Mouse (Mus musculus): ENCODE measurements around the gene Anapc16. TPM values are rescaled to one million over a fixed set of nuclear protein-coding genes. Genes with fewer than 3 reads are reported as not detected.

Gene Anapc16
- polyA plus RNA-seq, 1 experiment from 2014 or later, result 92.2 TPM

DNA sequence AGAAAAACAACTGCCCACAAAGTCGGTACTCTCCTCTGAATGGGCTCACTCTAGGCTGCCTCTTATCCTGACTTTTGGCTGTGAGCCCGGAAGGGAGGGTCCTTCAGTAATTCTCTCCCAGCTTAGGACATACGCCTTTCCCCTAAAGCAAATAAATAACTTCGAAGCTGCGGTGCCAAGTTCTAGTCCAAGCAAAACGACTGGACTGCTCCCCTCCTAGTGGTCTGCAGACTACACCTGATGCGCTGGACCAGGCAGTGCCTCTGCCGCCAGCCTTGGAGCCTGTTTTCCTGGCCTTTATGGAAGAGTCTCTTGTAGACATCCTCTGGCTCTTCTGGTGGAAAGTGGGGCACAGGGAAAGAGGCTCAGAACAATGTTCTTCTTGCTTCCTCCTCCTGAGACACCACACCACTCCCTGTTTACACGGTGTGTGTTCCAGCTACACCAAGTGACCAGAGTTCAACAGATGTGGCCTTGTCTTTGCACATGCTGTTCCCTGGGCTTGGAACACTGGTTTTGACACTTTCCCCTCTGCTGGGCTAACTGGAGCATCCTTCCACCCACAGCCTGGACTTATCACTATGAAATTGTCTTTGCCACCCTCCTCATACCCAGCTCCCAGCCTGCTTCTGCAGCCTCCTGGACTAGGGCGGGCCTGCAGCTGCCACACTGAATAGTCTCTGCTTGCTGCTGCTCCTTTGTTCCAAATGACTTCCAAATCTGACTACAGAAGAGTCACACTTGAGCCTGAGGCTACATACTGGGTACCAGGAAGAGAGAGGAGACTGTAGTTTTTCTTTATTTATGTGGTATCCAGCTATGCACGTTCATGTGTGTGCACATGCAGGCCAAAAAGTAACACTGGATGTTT lies 23.8 kb downstream of the Anapc16 start:
- Histone ChIP-seq H3K9me3 (replicated peaks) (no peaks in the 10 kb centered on the region), H3K4me3 (no peak overlapping the region), H3K36me3 (no peaks in the 10 kb centered on the region), H3K4me1 (replicated peaks) (peaks cover 74% of the 10 kb centered on the region), H3K27ac (peak overlapping the region; percentile 81), H3K27me3 (no peaks in the 10 kb centered on the region), H3K9ac (no peak overlapping the region), H3K4me2 (peak overlapping the region; percentile 29; the same call in 1 of the 2 replicates)
- peak; percentile 56; the same call in 1 of the 2 replicates for ATAC-seq (replicated peaks; ENCODE audit: insufficient number of reproducible peaks, insufficient read depth, low FRiP score, low read depth)
- 34% methylated on average over 11 of the region's 11 CpGs for WGBS

DNA sequence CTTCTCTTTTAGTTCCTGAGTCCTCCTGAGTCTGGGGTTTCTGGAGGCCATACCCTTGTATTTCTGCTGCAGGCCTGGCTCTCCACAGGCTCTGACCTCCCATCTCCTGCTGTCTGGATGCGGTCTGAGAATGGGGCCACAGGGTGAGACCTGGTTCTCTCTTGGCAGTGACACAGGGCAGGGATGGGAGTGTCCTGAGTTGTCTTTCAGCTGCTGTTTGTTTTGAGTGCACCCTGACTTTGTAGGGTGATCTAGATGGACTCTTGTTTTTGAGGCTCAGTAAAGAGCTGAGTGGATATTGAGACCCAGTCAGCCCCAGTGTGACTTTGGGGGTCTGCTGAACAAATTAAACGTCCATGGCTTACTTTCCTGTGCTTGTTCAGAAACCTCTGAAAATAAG lies 24.5 kb downstream of the Anapc16 start:
- H3K27me3 ChIP-seq, result no peaks in the 10 kb centered on the region
- ATAC-seq (replicated peaks; ENCODE audit: insufficient number of reproducible peaks, insufficient read depth, low FRiP score, low read depth), result no peak
- no peaks in the 10 kb centered on the region for H3K9me3 ChIP-seq (replicated peaks)
- H3K27ac ChIP-seq, result peak overlapping the region; percentile 81
- 0 out of 2 replicates have a peak overlapping the region, but pooled peaks have one; percentile 29 for H3K4me2 ChIP-seq
- H3K4me1 ChIP-seq (replicated peaks), result peaks cover 81% of the 10 kb centered on the region
- 34% methylated on average over 2 of the region's 2 CpGs for WGBS
- no peak overlapping the region for H3K4me3 ChIP-seq
- H3K36me3 ChIP-seq, result no peaks in the 10 kb centered on the region
- H3K9ac ChIP-seq, result 0 out of 2 replicates have a peak overlapping the region, but pooled peaks have one; percentile 5

DNA sequence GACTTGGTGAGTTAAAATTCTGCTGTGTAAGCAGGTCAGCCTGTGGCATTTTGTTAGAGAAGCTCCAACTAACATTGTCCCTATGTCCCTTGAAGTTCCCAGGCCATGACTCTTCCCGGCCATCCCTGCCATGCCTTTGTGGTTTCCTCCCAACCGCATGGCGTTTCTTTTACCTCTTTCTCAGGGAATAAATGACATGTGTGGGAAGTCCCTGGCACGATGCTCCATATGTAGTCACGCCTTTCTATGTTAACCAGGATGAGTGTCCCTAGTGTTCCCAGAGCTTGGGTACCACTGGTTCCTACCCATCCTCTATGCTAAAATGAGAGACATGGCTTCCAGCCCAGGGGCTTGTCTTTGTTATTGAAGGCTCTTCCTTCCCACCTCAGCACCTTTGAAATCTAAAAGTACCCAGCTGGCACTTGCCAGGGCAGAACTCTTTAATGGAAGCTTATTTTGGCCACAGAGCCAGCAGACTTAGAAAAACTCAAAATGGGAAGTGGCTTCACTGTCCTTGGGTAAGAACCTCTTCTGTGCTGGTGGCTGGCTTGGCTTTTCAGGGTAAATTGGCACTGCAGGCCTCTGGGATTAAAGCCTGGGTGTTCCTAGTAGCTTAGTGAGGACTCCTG lies 25.1 kb downstream of the Anapc16 start:
- H3K4me1 ChIP-seq (replicated peaks), result peaks cover 85% of the 10 kb centered on the region
- H3K4me3 ChIP-seq, result no peak overlapping the region
- peak overlapping the region; percentile 5; the same call in 1 of the 2 replicates for H3K9ac ChIP-seq
- H3K9me3 ChIP-seq (replicated peaks), result no peaks in the 10 kb centered on the region
- H3K27ac ChIP-seq, result peak overlapping the region; percentile 81
- WGBS, result 89% methylated on average over 5 of the region's 5 CpGs
- no peak overlapping the region for H3K4me2 ChIP-seq
- H3K27me3 ChIP-seq, result no peaks in the 10 kb centered on the region
- no peak for ATAC-seq (replicated peaks; ENCODE audit: insufficient number of reproducible peaks, insufficient read depth, low FRiP score, low read depth)
- H3K36me3 ChIP-seq, result no peaks in the 10 kb centered on the region

DNA sequence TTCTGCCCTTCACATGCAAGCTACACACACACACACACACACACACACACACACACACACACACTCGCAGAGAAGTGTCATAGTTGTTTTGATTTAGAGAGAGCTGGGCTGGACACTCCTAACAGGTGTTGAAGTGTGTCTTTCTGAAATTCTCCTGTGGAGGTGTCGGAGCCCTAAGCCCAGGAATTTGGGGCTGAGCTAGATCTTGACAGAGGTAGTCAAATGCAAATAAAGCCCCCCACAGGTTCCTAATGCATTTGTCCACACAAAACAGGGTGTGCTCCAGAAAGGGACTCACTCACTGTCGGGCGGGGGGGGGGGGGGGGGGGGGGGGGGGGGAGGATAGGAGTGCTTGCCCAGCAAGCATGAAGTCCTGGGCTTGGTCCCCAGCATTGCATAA lies 25.8 kb downstream of the Anapc16 start:
- Histone ChIP-seq H3K36me3 (no peaks in the 10 kb centered on the region), H3K4me2 (no peak overlapping the region), H3K4me3 (no peak overlapping the region), H3K9ac (no peak overlapping the region), H3K27ac (no peak overlapping the region), H3K9me3 (replicated peaks) (no peaks in the 10 kb centered on the region), H3K27me3 (no peaks in the 10 kb centered on the region), H3K4me1 (replicated peaks) (peaks cover 84% of the 10 kb centered on the region)
- ATAC-seq (replicated peaks; ENCODE audit: insufficient number of reproducible peaks, insufficient read depth, low FRiP score, low read depth), result no peak
- 64% methylated on average over 2 of the region's 4 CpGs for WGBS

DNA sequence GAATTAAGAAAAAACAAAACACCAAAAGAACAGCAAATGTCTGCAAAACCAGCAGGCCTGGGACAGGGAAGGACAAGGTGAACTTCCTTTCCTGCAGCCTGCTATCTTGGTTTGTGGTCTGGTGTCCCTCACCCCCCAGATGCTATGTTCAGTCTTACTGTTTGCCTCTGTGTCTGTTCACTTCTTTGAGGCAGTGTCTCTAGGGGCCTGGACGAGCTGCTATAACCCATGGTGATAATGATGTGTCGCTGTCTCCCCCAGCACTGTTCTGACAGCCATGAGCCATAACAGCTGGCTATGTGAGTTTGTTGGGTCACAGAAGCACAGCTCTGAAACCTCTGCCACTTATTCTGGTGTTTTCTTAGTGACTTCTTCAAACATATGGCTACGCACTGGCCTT lies 28.1 kb downstream of the Anapc16 start:
- WGBS, result 40% methylated on average over 3 of the region's 3 CpGs
- H3K4me2 ChIP-seq, result peak overlapping the region; percentile 2; the same call in 1 of the 2 replicates
- peaks cover 87% of the 10 kb centered on the region for H3K4me1 ChIP-seq (replicated peaks)
- 0 out of 2 replicates have a peak, but pooled peaks have one; percentile 7 for ATAC-seq (replicated peaks; ENCODE audit: insufficient number of reproducible peaks, insufficient read depth, low FRiP score, low read depth)
- 0 out of 2 replicates have a peak overlapping the region, but pooled peaks have one; percentile 18 for H3K9ac ChIP-seq
- H3K36me3 ChIP-seq, result no peaks in the 10 kb centered on the region
- H3K4me3 ChIP-seq, result no peak overlapping the region
- peak overlapping the region; percentile 84 for H3K27ac ChIP-seq
- no peaks in the 10 kb centered on the region for H3K9me3 ChIP-seq (replicated peaks)
- H3K27me3 ChIP-seq, result no peaks in the 10 kb centered on the region

DNA sequence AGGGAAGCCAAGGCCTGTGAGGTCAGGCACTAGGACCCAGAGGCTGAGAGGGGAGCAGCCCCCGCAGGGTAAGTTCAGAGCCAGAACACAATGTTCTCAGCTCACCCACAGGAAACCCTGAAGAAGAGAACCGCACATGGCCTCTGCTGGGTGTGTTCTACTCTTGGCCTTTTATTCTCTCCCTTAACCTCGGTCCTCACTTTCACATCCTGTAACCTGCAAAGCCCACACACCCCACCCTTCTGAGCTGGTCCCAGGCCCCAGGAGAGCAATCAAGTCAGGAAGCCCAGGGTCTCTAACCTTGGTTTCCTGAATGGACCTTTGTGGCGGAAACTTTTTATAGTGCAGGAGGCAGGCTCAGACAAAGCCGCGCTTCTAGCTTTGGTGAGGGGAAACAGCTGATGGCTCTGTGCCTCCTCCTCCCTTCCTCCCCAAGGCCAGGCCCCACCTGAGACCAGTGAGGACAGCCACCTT lies 28.7 kb downstream of the Anapc16 start:
- Histone ChIP-seq H3K4me2 (peak overlapping the region; percentile 14), H3K27ac (peak overlapping the region; percentile 84), H3K9me3 (replicated peaks) (no peaks in the 10 kb centered on the region), H3K27me3 (no peaks in the 10 kb centered on the region), H3K4me1 (replicated peaks) (peaks cover 86% of the 10 kb centered on the region), H3K4me3 (no peak overlapping the region), H3K9ac (0 out of 2 replicates have a peak overlapping the region, but pooled peaks have one; percentile 18), H3K36me3 (no peaks in the 10 kb centered on the region)
- peak; percentile 52 for ATAC-seq (replicated peaks; ENCODE audit: insufficient number of reproducible peaks, insufficient read depth, low FRiP score, low read depth)
- 18% methylated on average over 6 of the region's 6 CpGs for WGBS

DNA sequence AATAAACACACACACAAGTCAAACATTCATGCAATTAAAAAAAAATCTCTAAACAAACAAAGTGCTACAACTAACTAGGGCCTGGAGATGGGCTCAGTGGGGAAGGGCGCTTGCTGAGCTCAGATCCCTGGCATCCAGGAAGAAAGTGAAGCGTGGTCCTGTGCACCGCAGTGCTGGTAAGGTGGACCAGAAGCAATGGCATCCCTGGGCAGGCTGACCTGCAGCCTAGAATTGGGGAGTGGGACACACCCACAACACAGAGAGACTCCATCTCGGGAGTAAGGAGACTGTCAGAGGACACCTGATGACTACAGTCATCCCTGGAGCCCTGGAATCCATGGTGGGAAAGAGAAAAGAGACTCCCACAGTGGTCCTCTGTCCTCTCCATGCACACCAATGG lies 29.5 kb downstream of the Anapc16 start:
- H3K27me3 ChIP-seq, result no peaks in the 10 kb centered on the region
- no peak overlapping the region for H3K4me3 ChIP-seq
- H3K4me2 ChIP-seq, result no peak overlapping the region
- H3K36me3 ChIP-seq, result no peaks in the 10 kb centered on the region
- WGBS, result 86% methylated on average over 4 of the region's 4 CpGs
- ATAC-seq (replicated peaks; ENCODE audit: insufficient number of reproducible peaks, insufficient read depth, low FRiP score, low read depth), result no peak
- H3K4me1 ChIP-seq (replicated peaks), result peaks cover 77% of the 10 kb centered on the region
- no peak overlapping the region for H3K9ac ChIP-seq
- H3K9me3 ChIP-seq (replicated peaks), result no peaks in the 10 kb centered on the region
- H3K27ac ChIP-seq, result peak overlapping the region; percentile 84

DNA sequence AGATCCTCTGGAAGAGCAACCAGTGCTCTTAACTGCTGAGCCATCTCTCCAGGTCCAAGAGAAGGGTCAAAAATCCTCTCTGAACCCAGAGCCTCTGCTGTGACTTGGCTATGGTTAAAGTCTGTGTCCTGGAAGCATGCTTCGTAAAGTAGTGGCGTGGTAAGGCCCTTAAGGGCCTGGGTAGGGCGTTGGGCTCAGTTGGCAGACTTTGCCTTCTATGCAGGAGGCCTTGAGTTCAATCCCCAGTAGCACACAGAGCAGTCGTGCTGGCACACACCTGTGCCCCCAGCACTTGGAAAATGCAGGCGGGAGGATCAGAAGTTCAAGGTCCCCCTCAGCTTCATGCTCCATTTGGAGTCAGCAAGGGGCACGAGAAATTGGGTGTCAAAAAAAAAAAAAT lies 29.9 kb downstream of the Anapc16 start:
- H3K4me1 ChIP-seq (replicated peaks), result peaks cover 73% of the 10 kb centered on the region
- H3K36me3 ChIP-seq, result no peaks in the 10 kb centered on the region
- WGBS, result 85% methylated on average over 6 of the region's 6 CpGs
- peak overlapping the region; percentile 84 for H3K27ac ChIP-seq
- no peak for ATAC-seq (replicated peaks; ENCODE audit: insufficient number of reproducible peaks, insufficient read depth, low FRiP score, low read depth)
- H3K9ac ChIP-seq, result no peak overlapping the region; the same call in 1 of the 2 replicates
- no peaks in the 10 kb centered on the region for H3K9me3 ChIP-seq (replicated peaks)
- no peak overlapping the region for H3K4me3 ChIP-seq
- no peaks in the 10 kb centered on the region for H3K27me3 ChIP-seq
- no peak overlapping the region for H3K4me2 ChIP-seq

DNA sequence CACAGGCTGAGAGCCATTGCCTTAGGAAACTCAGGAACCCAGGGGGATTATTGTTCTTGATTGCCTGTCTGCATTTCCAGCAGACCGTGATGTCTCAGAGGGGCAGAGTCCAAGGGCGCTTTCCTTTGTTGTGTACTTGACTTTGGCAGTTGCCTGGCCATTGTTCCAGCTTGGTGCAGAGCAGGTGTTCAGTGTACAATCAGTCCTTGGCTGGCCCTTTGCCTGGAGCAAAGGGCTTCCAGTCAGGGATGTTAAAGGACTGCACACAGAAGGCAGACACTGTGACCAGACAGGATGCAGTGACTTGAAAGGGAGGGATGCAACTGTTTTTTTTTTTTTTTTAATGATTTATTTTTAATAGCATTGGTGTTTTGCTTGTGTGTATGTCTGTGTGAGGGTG lies 30.4 kb downstream of the Anapc16 start:
- no peak for ATAC-seq (replicated peaks; ENCODE audit: insufficient number of reproducible peaks, insufficient read depth, low FRiP score, low read depth)
- no peaks in the 10 kb centered on the region for H3K27me3 ChIP-seq
- H3K9ac ChIP-seq, result no peak overlapping the region
- H3K27ac ChIP-seq, result peak overlapping the region; percentile 84; the same call in 1 of the 2 replicates
- H3K36me3 ChIP-seq, result no peaks in the 10 kb centered on the region
- peaks cover 73% of the 10 kb centered on the region for H3K4me1 ChIP-seq (replicated peaks)
- H3K4me3 ChIP-seq, result no peak overlapping the region
- no peaks in the 10 kb centered on the region for H3K9me3 ChIP-seq (replicated peaks)
- 48% methylated on average over 2 of the region's 2 CpGs for WGBS
- H3K4me2 ChIP-seq, result no peak overlapping the region

DNA sequence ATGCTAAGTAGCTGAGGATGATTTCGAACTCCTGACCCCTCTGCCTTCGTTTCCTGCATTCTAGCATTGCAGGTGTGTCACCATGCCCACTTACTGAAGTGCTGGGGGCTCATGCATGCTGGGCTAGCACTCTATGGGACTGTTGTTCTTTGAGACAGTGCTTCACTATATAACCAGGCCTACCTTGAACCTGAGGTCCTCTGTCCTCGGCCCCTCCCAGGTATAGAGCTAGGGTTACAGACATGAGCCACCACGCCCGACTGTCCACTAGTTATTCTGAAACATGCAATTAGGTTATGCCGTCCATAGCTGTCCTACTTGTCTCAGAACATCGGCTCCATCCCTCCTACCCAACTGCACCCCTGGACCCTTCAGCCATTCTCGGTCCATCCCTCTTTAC lies 31.1 kb downstream of the Anapc16 start:
- H3K9me3 ChIP-seq (replicated peaks), result no peaks in the 10 kb centered on the region
- 92% methylated on average over 8 of the region's 8 CpGs for WGBS
- no peak overlapping the region for H3K9ac ChIP-seq
- peaks cover 73% of the 10 kb centered on the region for H3K4me1 ChIP-seq (replicated peaks)
- no peak overlapping the region for H3K27ac ChIP-seq
- ATAC-seq (replicated peaks; ENCODE audit: insufficient number of reproducible peaks, insufficient read depth, low FRiP score, low read depth), result no peak
- H3K4me2 ChIP-seq, result no peak overlapping the region
- no peak overlapping the region for H3K4me3 ChIP-seq
- H3K27me3 ChIP-seq, result no peaks in the 10 kb centered on the region
- H3K36me3 ChIP-seq, result no peaks in the 10 kb centered on the region

DNA sequence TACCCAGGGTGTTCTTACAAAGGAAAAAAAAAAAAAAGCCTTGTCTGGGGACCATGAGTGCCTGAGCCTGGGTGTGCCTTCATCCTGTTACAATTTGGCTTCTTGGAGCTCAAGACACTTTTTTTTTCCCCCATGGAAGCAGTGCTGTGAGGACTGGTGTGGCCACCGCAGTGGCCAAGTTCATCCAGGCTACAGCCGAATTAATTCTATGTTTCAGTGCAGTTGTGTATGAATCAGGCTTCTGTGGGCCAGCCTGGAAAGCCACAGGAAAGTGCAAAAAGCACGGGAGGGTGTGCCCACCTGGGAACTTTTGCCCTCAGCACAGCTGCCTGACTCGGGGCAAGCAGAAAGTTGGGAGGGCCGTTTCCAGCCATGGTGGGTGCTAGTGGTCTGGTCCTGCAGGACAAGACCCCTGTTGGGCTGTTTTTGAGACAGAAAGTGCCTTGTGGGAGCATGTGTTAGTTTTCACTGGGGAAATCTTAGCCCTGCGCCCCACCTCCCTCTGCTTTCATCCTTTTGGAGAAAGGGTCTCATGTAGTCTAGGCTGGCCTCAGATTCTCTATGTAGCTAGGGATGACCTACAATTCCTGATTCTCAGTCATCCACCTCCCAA lies 32.4 kb downstream of the Anapc16 start:
- 24% methylated on average over 6 of the region's 6 CpGs for WGBS
- peak overlapping the region; percentile 91 for H3K27ac ChIP-seq
- H3K9ac ChIP-seq, result peak overlapping the region; percentile 64
- no peak for ATAC-seq (replicated peaks; ENCODE audit: insufficient number of reproducible peaks, insufficient read depth, low FRiP score, low read depth)
- peak overlapping the region; percentile 70 for H3K4me2 ChIP-seq
- no peaks in the 10 kb centered on the region for H3K36me3 ChIP-seq
- no peaks in the 10 kb centered on the region for H3K27me3 ChIP-seq
- no peaks in the 10 kb centered on the region for H3K9me3 ChIP-seq (replicated peaks)
- H3K4me1 ChIP-seq (replicated peaks), result peaks cover 74% of the 10 kb centered on the region
- H3K4me3 ChIP-seq, result peak overlapping the region; percentile 54

Measured in heart, embryonic 15.5 days (tissue).